Mouse (Mus musculus): ENCODE results near the gene Rps6kc1. TPM values are rescaled to one million over a fixed set of nuclear protein-coding genes. Genes with fewer than 3 reads are reported as not detected.

Rps6kc1 gene
- total and polyA plus RNA-seq, 2 experiments from 2014 or later = 7.3 to 9.7 TPM

DNA sequence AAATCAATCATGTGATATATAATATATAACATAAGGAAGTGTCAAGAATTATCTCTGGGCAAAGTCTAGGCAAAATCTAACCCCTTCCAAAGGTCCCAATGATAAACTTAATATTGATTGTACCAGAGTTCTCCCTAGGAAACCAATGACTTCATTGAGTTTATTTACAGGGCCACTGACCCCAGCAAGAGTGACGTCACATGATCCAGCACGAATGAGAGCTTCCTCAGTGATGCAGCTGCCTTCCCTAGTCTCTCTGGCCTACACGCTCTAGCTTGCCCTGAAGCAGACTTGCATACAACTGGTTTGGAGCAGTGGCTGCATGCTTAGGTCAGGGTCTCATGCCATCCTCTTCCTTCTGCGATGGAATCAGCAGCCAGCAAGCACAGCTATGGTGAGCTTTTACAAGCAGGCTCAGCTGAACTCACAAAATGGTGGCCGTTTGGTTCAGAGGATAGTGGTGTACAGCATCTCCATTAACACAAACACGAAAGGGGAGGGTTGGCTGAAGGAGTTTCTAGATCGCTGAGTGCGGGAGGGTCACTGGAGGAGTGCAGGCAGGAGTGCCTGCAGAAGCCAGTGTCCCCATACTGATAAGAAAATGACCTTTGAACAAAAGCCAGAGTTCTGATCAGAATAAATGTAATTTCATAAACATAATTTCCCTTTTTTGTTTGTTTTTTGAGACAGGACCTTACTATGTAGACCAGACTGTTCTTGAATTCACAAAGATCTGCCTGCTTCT lies 8.3 kb upstream of the Rps6kc1 start:
- WGBS = 68% methylated on average over 8 of the region's 8 CpGs
- H3K4me2 ChIP-seq (ENCODE audit: low read depth, low read length) = no peak overlapping the region
- H3K4me1 ChIP-seq (ENCODE audit: control insufficient read depth, insufficient read depth) = no peaks in the 10 kb centered on the region
- H3K36me3 ChIP-seq (replicated peaks; ENCODE audit: control insufficient read depth, insufficient read depth, low read length) = no peaks in the 10 kb centered on the region
- no peaks in the 10 kb centered on the region for H3K27me3 ChIP-seq (ENCODE audit: control insufficient read depth, insufficient read depth, low read length)
- no peak overlapping the region for H3K27ac ChIP-seq (ENCODE audit: low read depth)
- no peak for TF ChIP-seq CTCF (IDR thresholded peaks at IDR 0.05; ENCODE audit: low read depth)
- no peak for TF ChIP-seq EP300 (IDR thresholded peaks at IDR 0.05; ENCODE audit: low read depth)
- H3K4me3 ChIP-seq (ENCODE audit: low read depth, low read length) = no peak overlapping the region
- no peak overlapping the region for H3K9ac ChIP-seq (replicated peaks; ENCODE audit: low read depth, low read length)
- DNase-seq (ENCODE audit: low spot score) (no peak), ATAC-seq (ENCODE audit: insufficient read depth, low read depth) (no peak)
- H3K9me3 ChIP-seq (replicated peaks; ENCODE audit: control insufficient read depth, low read length) = no peaks in the 10 kb centered on the region

- H3K27me3 ChIP-seq (ENCODE audit: control insufficient read depth, insufficient read depth, low read length) = no peaks in the 10 kb centered on the region
- TF ChIP-seq EP300 (IDR thresholded peaks at IDR 0.05; ENCODE audit: low read depth) (no peak), CTCF (IDR thresholded peaks at IDR 0.05; ENCODE audit: low read depth) (no peak)
- H3K36me3 ChIP-seq (replicated peaks; ENCODE audit: control insufficient read depth, insufficient read depth, low read length) = no peaks in the 10 kb centered on the region
- no peaks in the 10 kb centered on the region for H3K9me3 ChIP-seq (replicated peaks; ENCODE audit: control insufficient read depth, low read length)
- no peak overlapping the region for H3K9ac ChIP-seq (replicated peaks; ENCODE audit: low read depth, low read length)
- H3K27ac ChIP-seq (ENCODE audit: low read depth) = no peak overlapping the region
- no peak overlapping the region for H3K4me3 ChIP-seq (ENCODE audit: low read depth, low read length)
- ATAC-seq (ENCODE audit: insufficient read depth, low read depth) (no peak), DNase-seq (ENCODE audit: low spot score) (no peak)
- WGBS = 36% methylated on average over 7 of the region's 7 CpGs
- H3K4me1 ChIP-seq (ENCODE audit: control insufficient read depth, insufficient read depth) = no peaks in the 10 kb centered on the region
- no peak overlapping the region for H3K4me2 ChIP-seq (ENCODE audit: low read depth, low read length)
Measured at GRCm38 (mm10) chr1:190918938-190919337, 7.4 kb upstream of the Rps6kc1 start.

GRCm38 (mm10) chr1:190912623-190913022 lies 1.1 kb upstream of the Rps6kc1 start:
- ATAC-seq (ENCODE audit: insufficient read depth, low read depth) (no peak), DNase-seq (ENCODE audit: low spot score) (no peak)
- no peak overlapping the region for H3K4me2 ChIP-seq (ENCODE audit: low read depth, low read length)
- peak; percentile 9; the same call in 1 of the 2 replicates for TF ChIP-seq CTCF (IDR thresholded peaks at IDR 0.05; ENCODE audit: low read depth)
- TF ChIP-seq EP300 (IDR thresholded peaks at IDR 0.05; ENCODE audit: low read depth) = no peak
- no peaks in the 10 kb centered on the region for H3K36me3 ChIP-seq (replicated peaks; ENCODE audit: control insufficient read depth, insufficient read depth, low read length)
- peaks cover 13% of the 10 kb centered on the region for H3K4me1 ChIP-seq (ENCODE audit: control insufficient read depth, insufficient read depth)
- H3K9ac ChIP-seq (replicated peaks; ENCODE audit: low read depth, low read length) = no peak overlapping the region
- no peaks in the 10 kb centered on the region for H3K27me3 ChIP-seq (ENCODE audit: control insufficient read depth, insufficient read depth, low read length)
- 41% methylated on average over 1 of the region's 1 CpGs for WGBS
- no peaks in the 10 kb centered on the region for H3K9me3 ChIP-seq (replicated peaks; ENCODE audit: control insufficient read depth, low read length)
- no peak overlapping the region for H3K4me3 ChIP-seq (ENCODE audit: low read depth, low read length)
- H3K27ac ChIP-seq (ENCODE audit: low read depth) = no peak overlapping the region

- Histone ChIP-seq H3K27me3 (ENCODE audit: control insufficient read depth, insufficient read depth, low read length) (no peaks in the 10 kb centered on the region), H3K36me3 (replicated peaks; ENCODE audit: control insufficient read depth, insufficient read depth, low read length) (no peaks in the 10 kb centered on the region), H3K4me1 (ENCODE audit: control insufficient read depth, insufficient read depth) (peaks cover 13% of the 10 kb centered on the region), H3K4me2 (ENCODE audit: low read depth, low read length) (peak overlapping the region; percentile 84), H3K4me3 (ENCODE audit: low read depth, low read length) (peak overlapping the region; percentile 67), H3K9me3 (replicated peaks; ENCODE audit: control insufficient read depth, low read length) (no peaks in the 10 kb centered on the region), H3K27ac (ENCODE audit: low read depth) (no peak overlapping the region), H3K9ac (replicated peaks; ENCODE audit: low read depth, low read length) (peak overlapping the region; percentile 66)
- TF ChIP-seq CTCF (IDR thresholded peaks at IDR 0.05; ENCODE audit: low read depth) (no peak), EP300 (IDR thresholded peaks at IDR 0.05; ENCODE audit: low read depth) (no peak)
- WGBS = 72% methylated on average over 6 of the region's 6 CpGs
- DNase-seq (ENCODE audit: low spot score) = no peak
- ATAC-seq (ENCODE audit: insufficient read depth, low read depth) = no peak
Measured at GRCm38 (mm10) chr1:190910836-190911235, 734 bp downstream of the Rps6kc1 start.

DNA sequence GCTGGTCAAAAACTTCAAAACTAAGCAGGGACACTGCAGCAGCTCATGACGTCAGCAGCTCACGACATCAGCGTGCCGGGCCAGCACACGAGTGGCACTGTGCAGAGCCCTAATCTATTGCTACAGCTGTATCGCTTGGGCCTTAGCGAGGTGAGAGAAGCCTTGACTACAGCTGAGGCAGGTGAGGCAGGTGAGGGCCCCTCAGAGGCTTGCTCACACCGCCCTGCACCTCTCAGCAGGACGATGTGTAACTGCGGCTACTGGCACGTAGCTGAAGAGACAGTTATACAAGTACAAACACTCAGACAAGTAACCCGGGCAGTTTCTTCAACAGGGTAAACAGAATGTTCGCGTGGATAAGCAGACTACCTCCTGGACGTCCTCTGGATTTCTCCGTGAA lies 6.9 kb downstream of the Rps6kc1 start:
- DNase-seq (ENCODE audit: low spot score) = no peak
- H3K36me3 ChIP-seq (replicated peaks; ENCODE audit: control insufficient read depth, insufficient read depth, low read length) = peaks cover 13% of the 10 kb centered on the region
- ATAC-seq (ENCODE audit: insufficient read depth, low read depth) = no peak
- H3K4me3 ChIP-seq (ENCODE audit: low read depth, low read length) = no peak overlapping the region
- H3K27me3 ChIP-seq (ENCODE audit: control insufficient read depth, insufficient read depth, low read length) = no peaks in the 10 kb centered on the region
- no peaks in the 10 kb centered on the region for H3K9me3 ChIP-seq (replicated peaks; ENCODE audit: control insufficient read depth, low read length)
- H3K27ac ChIP-seq (ENCODE audit: low read depth) = no peak overlapping the region
- 92% methylated on average over 16 of the region's 16 CpGs for WGBS
- no peaks in the 10 kb centered on the region; the same call in 1 of the 2 replicates for H3K4me1 ChIP-seq (ENCODE audit: control insufficient read depth, insufficient read depth)
- no peak for TF ChIP-seq CTCF (IDR thresholded peaks at IDR 0.05; ENCODE audit: low read depth)
- TF ChIP-seq EP300 (IDR thresholded peaks at IDR 0.05; ENCODE audit: low read depth) = no peak
- H3K9ac ChIP-seq (replicated peaks; ENCODE audit: low read depth, low read length) = no peak overlapping the region
- no peak overlapping the region for H3K4me2 ChIP-seq (ENCODE audit: low read depth, low read length)

- 92% methylated on average over 3 of the region's 3 CpGs for WGBS
- H3K27me3 ChIP-seq (ENCODE audit: control insufficient read depth, insufficient read depth, low read length) = no peaks in the 10 kb centered on the region
- H3K9ac ChIP-seq (replicated peaks; ENCODE audit: low read depth, low read length) = no peak overlapping the region
- no peak for DNase-seq (ENCODE audit: low spot score)
- H3K36me3 ChIP-seq (replicated peaks; ENCODE audit: control insufficient read depth, insufficient read depth, low read length) = peaks cover 13% of the 10 kb centered on the region
- no peak overlapping the region for H3K4me3 ChIP-seq (ENCODE audit: low read depth, low read length)
- no peaks in the 10 kb centered on the region for H3K9me3 ChIP-seq (replicated peaks; ENCODE audit: control insufficient read depth, low read length)
- TF ChIP-seq EP300 (IDR thresholded peaks at IDR 0.05; ENCODE audit: low read depth) = no peak
- TF ChIP-seq CTCF (IDR thresholded peaks at IDR 0.05; ENCODE audit: low read depth) = no peak
- H3K4me1 ChIP-seq (ENCODE audit: control insufficient read depth, insufficient read depth) = no peaks in the 10 kb centered on the region; the same call in 1 of the 2 replicates
- no peak overlapping the region for H3K4me2 ChIP-seq (ENCODE audit: low read depth, low read length)
- H3K27ac ChIP-seq (ENCODE audit: low read depth) = no peak overlapping the region
- ATAC-seq (ENCODE audit: insufficient read depth, low read depth) = no peak
Measured at GRCm38 (mm10) chr1:190904136-190904535, 7.4 kb downstream of the Rps6kc1 start.
